Mouse (Mus musculus) ES-Bruce4 (cell line): ENCODE results near the gene Ispd.

ENCODE experiments used
- CTCF ChIP-seq: IDR thresholded peaks from one replicate; pipeline ENCODE4 v1.8.1; 2011; ENCODE audit warnings: low read depth, low read length
- EP300 ChIP-seq: IDR thresholded peaks from 2 replicates; pipeline ENCODE4 v1.6.1; 2011; ENCODE audit warnings: low read depth, low read length; ENCODE audit not compliant: insufficient read depth
- POLR2A ChIP-seq: IDR thresholded peaks from one replicate; pipeline ENCODE4 v1.8.1; 2011; ENCODE audit warnings: low read length; ENCODE audit not compliant: insufficient read depth

- TF ChIP-seq CTCF (no peak), POLR2A (no peak), EP300 (no peak)
These were observed 102.1 kb downstream of the Ispd start for GRCm38 (mm10) chr12:36483346-36483745.
